Mouse (Mus musculus) CH12.LX (cell line): ENCODE data around the gene Jagn1. TPM values are rescaled to one million over a fixed set of nuclear protein-coding genes. Genes with fewer than 3 reads are reported as not detected.

ENCODE experiments used
- DNase-seq: peaks from one replicate; pipeline ENCODE4 v3.0.0-alpha.2; 2013; ENCODE audit errors: extremely low read depth
- H3K27ac ChIP-seq: 2 replicates; pipeline ENCODE4 v1.5.1; 2012; ENCODE audit warnings: low read depth, mild to moderate bottlenecking, control low read depth, moderate library complexity; ENCODE audit not compliant: insufficient read depth
- H3K27me3 ChIP-seq: replicated peaks from 2 replicates; pipeline ENCODE3; 2012; ENCODE audit warnings: inconsistent platforms
- H3K36me3 ChIP-seq, 2 experiments: replicated peaks in 1 of 2; 2 replicates each; pipeline versions ENCODE3 to v1.6.1; 2012; ENCODE audit warnings: inconsistent platforms in 1 of 2, low read length in 1 of 2, mild to moderate bottlenecking in 1 of 2, mixed read lengths in 1 of 2, moderate library complexity in 1 of 2; ENCODE audit not compliant: control insufficient read depth in 1 of 2, insufficient read depth in 1 of 2
- H3K4me1 ChIP-seq, 2 experiments: 2 replicates each; pipeline ENCODE4 v1.6.1; 2012; ENCODE audit warnings: inconsistent platforms in 1 of 2, moderate library complexity in 1 of 2; ENCODE audit not compliant: insufficient read depth in 2 of 2, control insufficient read depth in 1 of 2
- H3K4me2 ChIP-seq: 2 replicates; pipeline ENCODE4 v1.6.1; 2012; ENCODE audit warnings: low read depth, mild to moderate bottlenecking, control low read depth; ENCODE audit not compliant: poor library complexity, insufficient read depth, severe bottlenecking
- H3K4me3 ChIP-seq, 3 experiments: fragments of 150-350 bp in 1 of 3; sonication (generic) in 1 of 3; replicated peaks in 1 of 3; 2 replicates each; pipeline versions ENCODE3 to v1.5.1; 2011 to 2012; ENCODE audit warnings: low read depth in 2 of 3, low read length in 2 of 3, mild to moderate bottlenecking in 2 of 3, moderate library complexity in 2 of 3, control low read depth in 1 of 3, improper control_type of control experiment in 1 of 3, inconsistent platforms in 1 of 3, mixed read lengths in 1 of 3; ENCODE audit not compliant: poor library complexity in 1 of 3
- H3K79me2 ChIP-seq: replicated peaks from 2 replicates; pipeline ENCODE4 v1.6.1; 2012; ENCODE audit warnings: mild to moderate bottlenecking, moderate library complexity; ENCODE audit not compliant: control insufficient read depth, poor library complexity, insufficient read depth, severe bottlenecking; ENCODE audit errors: extremely low read depth
- H3K9ac ChIP-seq: 2 replicates; pipeline ENCODE4 v1.6.1; 2012; ENCODE audit warnings: low read depth, mild to moderate bottlenecking, control low read depth, moderate library complexity; ENCODE audit not compliant: insufficient read depth
- H3K9me3 ChIP-seq: replicated peaks from 2 replicates; pipeline ENCODE3; 2012; ENCODE audit warnings: low read length, inconsistent platforms, mixed read lengths
- BHLHE40 ChIP-seq: IDR thresholded peaks from 2 replicates; pipeline ENCODE4 v1.6.1; 2011; ENCODE audit warnings: mild to moderate bottlenecking, low read depth, low read length, improper control_type of control experiment
- CHD1 ChIP-seq: IDR thresholded peaks from 2 replicates; pipeline ENCODE4 v1.6.1; 2012; ENCODE audit warnings: low read depth, low read length, improper control_type of control experiment, inconsistent platforms
- CTCF ChIP-seq, 2 experiments: IDR thresholded peaks in 1 of 2; conservative IDR thresholded peaks in 1 of 2; 2 replicates each; pipeline ENCODE4 v1.5.1; 2011 to 2012; ENCODE audit warnings: low read depth in 2 of 2, low read length in 2 of 2, improper control_type of control experiment in 1 of 2, inconsistent platforms in 1 of 2, mild to moderate bottlenecking in 1 of 2, moderate library complexity in 1 of 2
- ETS1 ChIP-seq: conservative IDR thresholded peaks from 2 replicates; pipeline ENCODE4 v1.6.1; 2012; ENCODE audit warnings: low read depth, mild to moderate bottlenecking, inconsistent platforms, low read length, improper control_type of control experiment, moderate library complexity
- HCFC1 ChIP-seq: IDR thresholded peaks from 2 replicates; pipeline ENCODE4 v1.6.1; 2012; ENCODE audit warnings: low read depth, mild to moderate bottlenecking, inconsistent platforms, low read length, improper control_type of control experiment
- IRF4 ChIP-seq: IDR thresholded peaks from 2 replicates; pipeline ENCODE4 v1.6.1; 2014; ENCODE audit warnings: low read depth, mild to moderate bottlenecking, inconsistent platforms, low read length, improper control_type of control experiment
- JUND ChIP-seq: conservative IDR thresholded peaks from 2 replicates; pipeline ENCODE4 v1.6.1; 2011; ENCODE audit warnings: low read depth, low read length, improper control_type of control experiment
- MAX ChIP-seq: IDR thresholded peaks from 2 replicates; pipeline ENCODE4 v1.6.1; 2011; ENCODE audit warnings: low read length, improper control_type of control experiment
- MEF2A ChIP-seq: IDR thresholded peaks from 2 replicates; pipeline ENCODE4 v1.6.1; 2014; ENCODE audit warnings: low read depth, mild to moderate bottlenecking, inconsistent platforms, low read length, improper control_type of control experiment, borderline replicate concordance
- MXI1 ChIP-seq: IDR thresholded peaks from 2 replicates; pipeline ENCODE4 v1.6.1; 2011; ENCODE audit warnings: mild to moderate bottlenecking, low read depth, low read length, improper control_type of control experiment
- NELFE ChIP-seq: IDR thresholded peaks from 2 replicates; pipeline ENCODE4 v1.6.1; 2011; ENCODE audit warnings: low read depth, low read length, improper control_type of control experiment
- NRF1 ChIP-seq: IDR thresholded peaks from 2 replicates; pipeline ENCODE4 v1.6.1; 2014; ENCODE audit warnings: low read depth, mild to moderate bottlenecking, inconsistent platforms, low read length, improper control_type of control experiment, moderate library complexity
- POLR2AphosphoS2 ChIP-seq: IDR thresholded peaks from 2 replicates; pipeline ENCODE4 v1.6.1; 2011; ENCODE audit warnings: low read depth, low read length, improper control_type of control experiment
- RAD21 ChIP-seq: IDR thresholded peaks from 2 replicates; pipeline ENCODE4 v1.6.1; 2011; ENCODE audit warnings: low read depth, mild to moderate bottlenecking, low read length, improper control_type of control experiment, moderate library complexity
- TBP ChIP-seq: conservative IDR thresholded peaks from 2 replicates; pipeline ENCODE4 v1.6.1; 2011; ENCODE audit warnings: low read depth, low read length, improper control_type of control experiment
- USF1 ChIP-seq: IDR thresholded peaks from 2 replicates; pipeline ENCODE4 v1.6.1; 2014; ENCODE audit warnings: low read depth, mild to moderate bottlenecking, inconsistent platforms, low read length, improper control_type of control experiment
- USF2 ChIP-seq: conservative IDR thresholded peaks from 2 replicates; pipeline ENCODE4 v1.6.1; 2011; ENCODE audit warnings: low read depth, low read length, improper control_type of control experiment
- ZNF384 ChIP-seq: IDR thresholded peaks from 2 replicates; pipeline ENCODE4 v1.6.1; 2012; ENCODE audit warnings: low read depth, low read length, improper control_type of control experiment, inconsistent platforms
- dilution Hi-C: fragments of 300-500 bp; cut with MboI; formaldehyde crosslinking; loops from 2 replicates; pipeline ENCODE4 v1.14.3; 2020; ENCODE audit warnings: low sequenced_read_pairs; ENCODE audit not compliant: extremely low pct_unique_long_range_greater_than_20kb, extremely low pct_ligation_motif_present
- in situ Hi-C: fragments of 300-500 bp; cut with MboI; formaldehyde crosslinking; loops from 3 replicates; pipeline ENCODE4 v1.14.3; 2019; ENCODE audit warnings: low sequenced_read_pairs, low pct_ligation_motif_present, low pct_unique_long_range_greater_than_20kb, mixed read lengths
- polyA plus RNA-seq: library from polyadenylated mRNA; unstranded; fragments of >175 nt; gene quantifications from 2 replicates; pipeline ENCODE4 v1.2.1, GENCODE M21; 2012; ENCODE audit warnings: low read depth; ENCODE audit not compliant: insufficient read length
- total RNA-seq, 2 experiments: library from RNA; depleted of rRNA; stranded (reverse); fragments of 300-350 nt in 1 of 2; fragments of >200 nt in 1 of 2; gene quantifications; 2 replicates each; pipeline ENCODE4 v1.2.3; 2012 to 2014

The Jagn1 gene
- total and polyA plus RNA-seq, 3 experiments = 69.2 to 106 (median 88.3) TPM

DNA sequence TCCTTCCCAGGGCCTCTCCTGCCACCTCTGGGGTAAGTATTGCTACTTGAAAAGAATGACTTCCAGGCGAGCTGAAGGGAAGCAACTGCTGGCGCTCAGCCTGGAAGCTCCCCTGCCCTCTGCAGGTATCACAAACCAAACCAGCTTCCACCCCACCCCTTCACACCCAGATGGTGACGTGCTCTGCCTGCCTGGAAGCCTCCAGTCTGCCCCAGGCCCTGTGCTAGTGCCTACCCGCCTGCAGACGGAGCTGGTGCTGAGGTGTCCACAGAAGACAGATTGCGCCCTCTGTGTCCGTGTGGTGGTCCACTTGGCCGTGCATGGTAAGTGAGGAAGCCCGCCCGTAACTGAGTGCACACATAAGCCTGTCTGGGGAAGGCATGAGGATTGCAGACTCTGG lies 29.7 kb downstream of the Jagn1 start:
- TF ChIP-seq CHD1 (no peak), BHLHE40 (no peak), MAX (no peak), MXI1 (no peak), NELFE (no peak), USF1 (no peak), HCFC1 (no peak), JUND (no peak), NRF1 (no peak), USF2 (no peak), IRF4 (no peak), TBP (no peak), ETS1 (no peak), MEF2A (no peak), RAD21 (no peak), POLR2AphosphoS2 (no peak)
- peaks cover 4 to 11% of the 10 kb centered on the region in 2 experiments; a peak in 3 of 4 replicates for H3K4me1 ChIP-seq
- H3K27ac ChIP-seq = no peak overlapping the region
- no peaks in the 10 kb centered on the region for H3K9me3 ChIP-seq
- no peaks in the 10 kb centered on the region for H3K79me2 ChIP-seq
- H3K4me3 ChIP-seq = no peak overlapping the region
- H3K36me3 ChIP-seq = no peaks in the 10 kb centered on the region
- dilution Hi-C loops (no loop called here), in situ Hi-C loops (no loop called here)
- no peak overlapping the region for H3K9ac ChIP-seq
- H3K4me2 ChIP-seq = no peak overlapping the region
- DNase-seq = no peak
- peaks cover 52% of the 10 kb centered on the region for H3K27me3 ChIP-seq

DNA sequence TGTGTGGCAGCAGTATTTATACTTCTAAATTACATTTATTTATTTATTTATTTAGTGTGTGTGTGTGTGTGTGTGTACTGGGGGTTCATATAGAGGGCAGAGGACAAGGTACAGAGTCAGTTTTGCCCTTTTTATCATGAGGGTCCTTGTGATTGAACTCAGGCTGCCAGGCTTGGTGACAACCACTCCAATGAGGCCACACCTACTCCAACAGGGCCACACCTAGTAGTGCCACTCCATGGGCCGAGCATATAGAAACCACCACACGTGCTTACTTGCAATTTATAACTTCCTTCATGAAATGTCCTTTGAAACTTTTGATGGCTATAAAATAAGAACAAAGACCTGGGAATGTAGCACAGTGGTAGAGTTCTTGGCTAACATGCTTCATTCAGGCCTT lies 30.9 kb downstream of the Jagn1 start:
- Histone ChIP-seq H3K4me2 (no peak overlapping the region), H3K79me2 (no peaks in the 10 kb centered on the region), H3K4me3 (no peak overlapping the region), H3K27me3 (peaks cover 57% of the 10 kb centered on the region), H3K9me3 (no peaks in the 10 kb centered on the region), H3K4me1 (peaks cover 4 to 8% of the 10 kb centered on the region in 2 experiments; a peak in 3 of 4 replicates)
- in situ Hi-C loops = no loop called here
- TF ChIP-seq MEF2A = no peak
- no peak for TF ChIP-seq HCFC1
- no peak for TF ChIP-seq ZNF384
- TF ChIP-seq CTCF (conservative IDR thresholded peaks at IDR 0.05 in 1 of 2, IDR thresholded peaks at IDR 0.05 in 1 of 2; ENCODE audit: low read depth in 2 of 2, low read length in 2 of 2) = no peak
- TF ChIP-seq, all 38 proteins: peak for 0
- H3K27ac ChIP-seq = no peak overlapping the region
- H3K36me3 ChIP-seq = no peaks in the 10 kb centered on the region
- DNase-seq = no peak
- H3K9ac ChIP-seq = no peak overlapping the region
- dilution Hi-C loops = no loop called here
